Mouse (Mus musculus) megakaryocyte progenitor cell, adult 5-6 weeks (primary cell): ENCODE results near the gene Jun. TPM values are rescaled to one million over a fixed set of nuclear protein-coding genes. Genes with fewer than 3 reads are reported as not detected.

Experiments used
- ATAC-seq: replicated peaks from 2 replicates; pipeline ENCODE4 v1.8.0; 2016; ENCODE audit warnings: mild to moderate bottlenecking, moderate TSS enrichment, inconsistent platforms; ENCODE audit not compliant: poor library complexity
- total RNA-seq, 2 experiments: library from RNA; stranded (forward) in 1 of 2; stranded (reverse) in 1 of 2; fragments of 157-497, 149-512 nt in 1 of 2; fragments of 200-1000 nt in 1 of 2; gene quantifications; 2 replicates each; pipeline versions ENCODE4 v1.2.3 to v1.2.4; 2015 to 2017

The Jun gene
- total RNA-seq (2015) = 64.6 and 106 TPM in 2 replicates
- total RNA-seq (2017) = 121 and 159 TPM in 2 replicates

GRCm38 (mm10) chr4:95052025-95052899 is at the start of gene Jun:
TSS of gene Jun (minus strand) at chr4:95052222.
- ATAC-seq = peak; percentile 53

DNA sequence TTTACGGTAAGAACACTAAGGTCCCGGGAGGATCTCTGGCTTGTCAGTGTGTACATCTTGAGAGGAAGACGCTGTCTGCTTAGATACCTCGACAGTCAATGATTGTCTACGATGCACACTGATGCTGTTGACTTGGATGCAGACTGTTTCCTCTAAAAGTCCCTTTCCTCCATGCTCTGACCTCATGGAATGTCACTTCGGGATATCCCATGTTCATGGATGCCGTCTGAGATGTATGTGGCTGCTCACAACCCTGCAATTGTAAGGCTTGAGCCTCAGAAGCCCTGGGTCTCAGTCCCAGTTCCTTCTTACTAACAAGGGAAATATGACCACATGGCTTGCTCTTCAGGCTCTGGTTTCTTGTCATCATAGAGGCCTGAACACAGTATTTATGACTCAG is 49.7 kb upstream of the Jun start:
- no peak for ATAC-seq

DNA sequence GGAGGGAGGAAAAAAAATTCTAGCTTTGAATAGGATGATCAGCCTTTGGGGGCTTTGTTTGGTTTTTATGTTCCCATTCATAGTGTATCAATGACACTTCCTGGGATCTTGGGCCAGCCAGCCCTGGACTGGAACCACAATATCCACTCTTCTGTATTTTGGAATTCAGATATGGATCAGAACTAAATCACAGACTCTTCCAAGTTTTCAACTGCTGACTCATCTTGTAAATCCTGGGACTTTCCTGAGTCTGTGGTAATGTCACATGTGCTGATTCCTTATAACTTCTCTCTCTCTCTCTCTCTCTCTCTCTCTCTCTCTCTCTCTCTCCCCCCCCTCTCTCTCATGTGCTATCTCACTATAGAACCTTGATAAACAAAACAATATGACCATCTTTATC is 48.7 kb upstream of the Jun start:
- no peak for ATAC-seq

GRCm38 (mm10) chr4:95099373-95099772 is 47.4 kb upstream of the Jun start:
- no peak for ATAC-seq

- ATAC-seq = no peak
Measured at GRCm38 (mm10) chr4:95098722-95099097, 46.7 kb upstream of the Jun start.

- ATAC-seq = peak; percentile 58
Measured at GRCm38 (mm10) chr4:95097942-95098721, 46.1 kb upstream of the Jun start.

DNA sequence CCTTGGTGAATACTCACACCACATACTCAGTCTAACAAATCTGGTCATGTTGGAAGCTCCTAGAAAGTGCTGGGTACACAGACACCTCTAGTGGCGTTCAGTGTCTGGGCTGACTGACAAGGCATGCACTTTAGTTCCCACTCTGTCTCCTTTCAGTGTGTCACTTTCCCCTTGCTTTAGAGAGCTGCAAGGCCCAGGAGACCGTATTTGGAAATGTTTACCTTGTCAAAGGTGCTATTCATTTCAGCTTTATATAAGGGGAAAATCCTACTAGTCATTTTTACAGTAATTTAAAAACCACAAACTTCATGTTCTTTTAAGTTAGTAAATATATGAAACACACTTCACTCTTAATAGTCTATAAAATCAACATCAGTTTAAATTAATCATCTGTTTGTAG is 44.7 kb upstream of the Jun start:
- ATAC-seq = no peak

DNA sequence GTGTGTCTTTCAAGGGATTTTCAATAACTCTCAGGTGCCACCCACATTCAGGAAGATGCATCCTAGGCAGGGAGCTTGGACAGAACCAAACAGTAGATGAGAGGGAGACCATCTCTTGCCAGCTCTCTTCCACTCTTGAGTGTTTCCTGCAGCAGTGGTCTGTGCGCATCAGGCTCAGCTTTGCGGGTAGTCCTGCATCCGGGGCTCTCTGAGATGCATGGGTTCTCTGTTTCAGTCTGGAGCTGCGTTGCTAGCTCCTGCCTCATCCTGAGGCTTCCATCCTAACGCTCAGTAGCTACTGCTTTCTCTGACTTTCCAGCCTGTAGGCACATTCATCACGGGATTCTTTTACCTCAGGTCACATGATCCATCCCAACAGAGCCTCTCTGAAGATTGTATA is 43.9 kb upstream of the Jun start:
- ATAC-seq = no peak

- no peak for ATAC-seq
Measured at GRCm38 (mm10) chr4:95095355-95095754, 43.3 kb upstream of the Jun start.

GRCm38 (mm10) chr4:95094700-95095113 is 42.7 kb upstream of the Jun start:
- ATAC-seq = peak; percentile 73

GRCm38 (mm10) chr4:95093615-95094014 is 41.6 kb upstream of the Jun start:
- ATAC-seq = no peak

DNA sequence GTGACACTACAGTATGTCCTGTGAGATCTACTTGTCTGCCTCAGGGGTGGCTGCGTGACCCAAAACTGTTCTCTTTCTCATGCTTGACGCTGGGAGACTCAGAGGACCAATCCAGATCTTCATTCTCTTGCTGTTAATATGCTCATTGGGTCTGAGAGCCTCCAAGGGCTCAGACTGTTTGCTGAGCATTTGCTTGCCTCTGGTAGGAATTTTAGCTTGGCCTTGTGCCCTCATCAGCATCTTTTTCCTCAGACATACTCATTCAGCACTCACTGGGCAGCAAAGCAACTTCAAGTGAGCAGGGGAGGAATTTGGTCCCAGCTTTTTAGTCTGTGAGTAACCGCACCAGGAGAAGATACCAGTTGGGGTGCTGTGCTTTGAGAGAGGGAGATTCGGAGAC is 40.5 kb upstream of the Jun start:
- ATAC-seq = no peak

GRCm38 (mm10) chr4:95091536-95091935 is 39.5 kb upstream of the Jun start:
- ATAC-seq = no peak

GRCm38 (mm10) chr4:95089968-95090367 is 37.9 kb upstream of the Jun start:
- ATAC-seq = peak; percentile 29; the same call in 1 of the 2 replicates

DNA sequence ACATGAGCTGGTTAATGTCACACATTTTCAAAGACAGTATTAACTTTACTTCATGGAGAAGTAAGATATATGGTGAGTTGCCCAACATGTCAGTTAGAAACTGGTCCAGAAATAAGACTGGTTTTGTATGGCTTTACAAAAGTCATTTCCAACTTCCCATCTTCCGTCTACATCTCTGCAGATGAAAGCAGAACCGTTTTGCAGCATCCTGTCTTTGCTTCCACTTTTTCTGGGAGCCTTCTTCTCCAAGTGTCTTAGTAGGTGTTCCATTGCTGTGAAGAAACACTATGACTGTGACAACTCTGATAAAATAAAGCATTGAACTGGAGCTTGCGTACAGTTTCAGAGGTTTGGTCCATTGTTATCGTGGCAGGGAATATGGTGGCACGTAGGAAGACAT is 37.0 kb upstream of the Jun start:
- ATAC-seq = peak; percentile 52

DNA sequence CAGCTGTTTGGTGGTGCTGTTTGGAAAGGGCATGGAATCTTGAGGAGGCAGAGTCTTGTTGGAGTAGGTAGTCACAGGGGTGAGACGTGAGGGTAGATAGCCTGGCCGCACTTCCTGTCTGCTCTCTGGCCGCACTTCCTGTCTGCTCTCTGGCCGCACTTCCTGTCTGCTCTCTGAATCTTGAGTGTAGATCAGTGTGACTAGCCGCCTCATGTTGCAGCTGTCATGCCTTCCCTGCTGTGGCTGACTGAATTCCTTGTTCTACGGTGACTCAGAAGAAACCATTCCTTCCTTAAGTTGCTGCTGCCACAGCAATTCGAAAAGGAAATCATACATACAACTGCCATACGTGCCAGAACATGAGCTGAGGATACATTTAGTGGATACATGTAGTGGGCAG is 31.9 kb upstream of the Jun start:
- peak; percentile 46 for ATAC-seq

- no peak for ATAC-seq
Measured at GRCm38 (mm10) chr4:95083191-95083729, 31.2 kb upstream of the Jun start.

DNA sequence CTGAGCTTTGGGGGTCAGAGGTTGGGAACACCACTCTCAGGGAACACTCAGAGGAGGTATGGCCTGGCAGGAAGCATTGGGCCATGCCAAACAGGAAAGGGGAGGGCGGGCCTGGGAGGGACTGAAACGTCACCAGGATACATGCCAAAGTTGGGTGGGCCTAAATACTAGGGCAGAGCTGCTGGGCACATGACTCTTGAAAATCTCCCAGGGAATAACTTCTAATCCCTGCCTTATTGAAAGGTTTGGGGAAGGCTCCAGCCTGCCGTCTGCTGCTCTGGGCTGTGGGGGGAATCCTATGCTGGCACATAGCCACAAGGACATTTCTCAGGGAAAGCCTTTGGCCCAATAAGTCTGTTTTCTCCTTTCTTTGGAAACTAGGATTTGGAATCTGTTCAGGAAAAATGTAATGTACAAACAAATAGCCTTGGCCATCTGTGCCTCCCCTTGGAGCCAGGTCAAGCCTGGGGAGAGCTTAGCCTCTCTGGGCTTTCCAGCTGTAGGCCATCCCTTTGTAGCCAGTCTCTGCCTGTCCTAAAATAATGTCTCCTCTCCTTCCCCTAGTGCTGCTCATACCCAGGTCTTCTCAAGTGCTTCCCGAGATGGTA is 30.6 kb upstream of the Jun start:
- ATAC-seq = peak; percentile 59

DNA sequence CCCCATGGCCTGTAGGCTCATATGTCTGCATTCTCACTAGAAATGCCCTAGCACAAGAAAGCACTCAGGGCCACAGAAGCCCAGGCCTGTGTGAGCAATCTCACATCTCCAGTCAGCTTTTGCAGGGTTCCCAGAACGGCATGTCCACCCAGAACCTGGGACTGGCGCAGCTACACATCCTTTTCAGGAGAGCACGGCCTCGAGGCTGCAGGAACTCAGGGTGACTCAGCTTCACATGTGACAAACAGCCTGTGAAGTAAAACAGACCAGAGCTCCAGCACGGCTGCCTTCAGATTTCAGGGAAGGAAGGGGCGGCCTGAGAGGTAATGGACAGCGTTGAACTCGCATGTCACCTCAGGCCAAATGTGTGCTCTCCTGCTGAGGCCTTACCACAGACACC is 29.6 kb upstream of the Jun start:
- peak; percentile 36 for ATAC-seq

- no peak for ATAC-seq
Measured at GRCm38 (mm10) chr4:95078625-95079024, 26.6 kb upstream of the Jun start.

GRCm38 (mm10) chr4:95076279-95076678 is 24.3 kb upstream of the Jun start:
- no peak for ATAC-seq
